Mouse (Mus musculus): ENCODE data around the gene Setd3.
"Not testable (repeated sequence)": the region's sequence is repeated elsewhere in the genome, so short reads cannot be mapped to it uniquely, and the experiment has no call there.

Setd3 gene

GRCm38 (mm10) chr12:108143624-108144498 is 35.3 kb downstream of the Setd3 start:
- DNase-seq (ENCODE audit: low read depth, low spot score), result no peak

- DNase-seq (ENCODE audit: low read depth, low spot score), result no peak
Observed at GRCm38 (mm10) chr12:108135610-108136208, 43.4 kb downstream of the Setd3 start.

GRCm38 (mm10) chr12:108133181-108133580 is 45.9 kb downstream of the Setd3 start:
- DNase-seq (ENCODE audit: low read depth, low spot score), result no peak

- no peak for DNase-seq (ENCODE audit: low read depth, low spot score)
Observed at GRCm38 (mm10) chr12:108132450-108133070, 46.6 kb downstream of the Setd3 start.

GRCm38 (mm10) chr12:108121288-108121687 is 57.8 kb downstream of the Setd3 start:
- DNase-seq (ENCODE audit: low read depth, low spot score), result peak; percentile 63

GRCm38 (mm10) chr12:108120434-108120833 is 58.7 kb downstream of the Setd3 start:
- no peak for DNase-seq (ENCODE audit: low read depth, low spot score)

- DNase-seq (ENCODE audit: low read depth, low spot score), result no peak
Observed at GRCm38 (mm10) chr12:108119930-108120329, 59.2 kb downstream of the Setd3 start.

GRCm38 (mm10) chr12:108118902-108119531 is 60.1 kb downstream of the Setd3 start:
- DNase-seq (ENCODE audit: low read depth, low spot score), result no peak

- no peak for DNase-seq (ENCODE audit: low read depth, low spot score)
Observed at GRCm38 (mm10) chr12:108118503-108118901, 60.6 kb downstream of the Setd3 start.

GRCm38 (mm10) chr12:108111191-108111590 is 67.9 kb downstream of the Setd3 start:
- no peak for DNase-seq (ENCODE audit: low read depth, low spot score)

GRCm38 (mm10) chr12:108110674-108111073 is 68.4 kb downstream of the Setd3 start:
- no peak for DNase-seq (ENCODE audit: low read depth, low spot score)

GRCm38 (mm10) chr12:108109732-108110131 is 69.4 kb downstream of the Setd3 start:
- DNase-seq (ENCODE audit: low read depth, low spot score), result no peak

- not testable (repeated sequence) for DNase-seq (ENCODE audit: low read depth, low spot score)
Observed at GRCm38 (mm10) chr12:108108591-108108990, 70.5 kb downstream of the Setd3 start.

- no peak for DNase-seq (ENCODE audit: low read depth, low spot score)
Observed at GRCm38 (mm10) chr12:108103292-108103691, 75.8 kb downstream of the Setd3 start.

GRCm38 (mm10) chr12:108102119-108102518 is 77.0 kb downstream of the Setd3 start:
- DNase-seq (ENCODE audit: low read depth, low spot score), result no peak

GRCm38 (mm10) chr12:108100181-108100580 is 78.9 kb downstream of the Setd3 start:
- DNase-seq (ENCODE audit: low read depth, low spot score), result no peak

- DNase-seq (ENCODE audit: low read depth, low spot score), result no peak
Observed at GRCm38 (mm10) chr12:108098201-108098980, 80.7 kb downstream of the Setd3 start.

GRCm38 (mm10) chr12:108097643-108098042 is 81.5 kb downstream of the Setd3 start:
- DNase-seq (ENCODE audit: low read depth, low spot score), result no peak

- DNase-seq (ENCODE audit: low read depth, low spot score), result no peak
Observed at GRCm38 (mm10) chr12:108088253-108088652, 90.9 kb downstream of the Setd3 start.

GRCm38 (mm10) chr12:108087489-108087888 is 91.6 kb downstream of the Setd3 start:
- no peak for DNase-seq (ENCODE audit: low read depth, low spot score)

- DNase-seq (ENCODE audit: low read depth, low spot score), result no peak
Observed at GRCm38 (mm10) chr12:108078122-108078752, 100.9 kb downstream of the Setd3 start.
